Mouse (Mus musculus) erythroid progenitor cell, adult 5-6 weeks (primary cell): ENCODE data around the gene Hnrnpdl. TPM values are rescaled to one million over a fixed set of nuclear protein-coding genes. Genes with fewer than 3 reads are reported as not detected.

Experiments
- ATAC-seq: replicated peaks from 2 replicates; pipeline ENCODE4 v1.8.0; 2016; ENCODE audit warnings: moderate number of reproducible peaks, mild to moderate bottlenecking, moderate TSS enrichment, inconsistent platforms; ENCODE audit not compliant: poor library complexity, low FRiP score, severe bottlenecking
- total RNA-seq, 2 experiments: library from RNA; stranded (forward) in 1 of 2; stranded (reverse) in 1 of 2; fragments of 150-400 nt in 1 of 2; fragments of 186-747, 209-891 nt in 1 of 2; gene quantifications; 2 replicates each; pipeline versions ENCODE4 v1.2.3 to v1.2.4; 2015 to 2017; ENCODE audit warnings: low replicate concordance in 2 of 2

The Hnrnpdl gene
- total RNA-seq, 2 experiments from 2014 or later, result 233 to 262 TPM

- ATAC-seq, result no peak
Observed at GRCm38 (mm10) chr5:100049904-100050303, 10.4 kb upstream of the Hnrnpdl start.

GRCm38 (mm10) chr5:100047871-100048270, 8.4 kb upstream of the Hnrnpdl start:
- ATAC-seq, result no peak

GRCm38 (mm10) chr5:100047143-100047640, 7.7 kb upstream of the Hnrnpdl start:
- no peak for ATAC-seq

GRCm38 (mm10) chr5:100046096-100046495, 6.6 kb upstream of the Hnrnpdl start:
- no peak for ATAC-seq

- ATAC-seq, result no peak
Observed at GRCm38 (mm10) chr5:100044621-100045020, 5.2 kb upstream of the Hnrnpdl start.

- no peak for ATAC-seq
Observed at GRCm38 (mm10) chr5:100044030-100044429, 4.6 kb upstream of the Hnrnpdl start.

- ATAC-seq, result no peak
Observed at GRCm38 (mm10) chr5:100043361-100043760, 3.9 kb upstream of the Hnrnpdl start.

GRCm38 (mm10) chr5:100042467-100042866, 3.0 kb upstream of the Hnrnpdl start:
- ATAC-seq, result no peak

GRCm38 (mm10) chr5:100041272-100041671, 1.8 kb upstream of the Hnrnpdl start:
- ATAC-seq, result no peak

- ATAC-seq, result no peak; the same call in 1 of the 2 replicates
Observed at GRCm38 (mm10) chr5:100040281-100040784, 869 bp upstream of the Hnrnpdl start.

GRCm38 (mm10) chr5:100038714-100039601, 506 bp downstream of the Hnrnpdl start:
- ATAC-seq, result peak; percentile 74

- peak; percentile 67 for ATAC-seq
Observed at GRCm38 (mm10) chr5:100037965-100038713, 1.3 kb downstream of the Hnrnpdl start.

- ATAC-seq, result no peak
Observed at GRCm38 (mm10) chr5:100036681-100037080, 2.8 kb downstream of the Hnrnpdl start.

GRCm38 (mm10) chr5:100035950-100036349, 3.5 kb downstream of the Hnrnpdl start:
- ATAC-seq, result no peak

- ATAC-seq, result no peak
Observed at GRCm38 (mm10) chr5:100032646-100033045, 6.8 kb downstream of the Hnrnpdl start.

GRCm38 (mm10) chr5:100032107-100032506, 7.4 kb downstream of the Hnrnpdl start:
- no peak for ATAC-seq

GRCm38 (mm10) chr5:100030069-100030468, 9.4 kb downstream of the Hnrnpdl start:
- ATAC-seq, result no peak

- no peak for ATAC-seq
Observed at GRCm38 (mm10) chr5:100024868-100025267, 14.6 kb downstream of the Hnrnpdl start.

GRCm38 (mm10) chr5:100024403-100024802, 15.1 kb downstream of the Hnrnpdl start:
- ATAC-seq, result no peak

- no peak for ATAC-seq
Observed at GRCm38 (mm10) chr5:100020089-100020488, 19.4 kb downstream of the Hnrnpdl start.
